Mouse (Mus musculus) adrenal gland, adult 2 months (tissue): ENCODE results near the gene Dach1. TPM values are rescaled to one million over a fixed set of nuclear protein-coding genes. Genes with fewer than 3 reads are reported as not detected.

ENCODE experiments used
- DNase-seq: peaks from one replicate; pipeline ENCODE4 v3.0.0; 2021
- polyA plus RNA-seq: library from polyadenylated mRNA; depleted of rRNA; stranded (reverse); fragments of >200 nt; gene quantifications from 2 replicates; pipeline ENCODE4 v1.2.3, GENCODE M21; 2012
- total RNA-seq, 2 experiments: library from RNA; stranded (reverse); gene quantifications; 2 replicates each; pipeline ENCODE4 v1.2.3; 2021

Dach1 gene
- total and polyA plus RNA-seq, 3 experiments, result 1.7 to 4.8 (median 3.6) TPM

DNA sequence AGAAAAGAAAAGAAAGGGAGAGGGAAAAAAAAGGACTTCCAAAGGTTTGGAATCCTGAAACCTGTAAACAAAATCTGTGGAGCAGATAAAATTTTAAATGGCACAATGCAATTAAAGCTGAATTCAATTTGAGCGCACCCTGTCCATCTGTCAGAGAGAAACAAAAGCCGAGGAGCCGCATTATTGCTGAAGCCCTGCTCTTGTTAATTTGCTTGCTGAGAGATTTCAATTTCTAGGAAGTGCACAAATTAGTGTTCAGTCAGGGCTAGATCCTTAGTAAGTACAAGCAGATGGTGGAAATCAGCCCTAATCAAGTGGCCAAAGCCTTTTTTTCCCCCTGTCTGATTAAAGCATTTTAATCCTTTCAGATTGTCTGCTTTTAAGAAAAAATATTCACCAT, 60.8 kb downstream of the Dach1 start:
- no peak for DNase-seq

DNA sequence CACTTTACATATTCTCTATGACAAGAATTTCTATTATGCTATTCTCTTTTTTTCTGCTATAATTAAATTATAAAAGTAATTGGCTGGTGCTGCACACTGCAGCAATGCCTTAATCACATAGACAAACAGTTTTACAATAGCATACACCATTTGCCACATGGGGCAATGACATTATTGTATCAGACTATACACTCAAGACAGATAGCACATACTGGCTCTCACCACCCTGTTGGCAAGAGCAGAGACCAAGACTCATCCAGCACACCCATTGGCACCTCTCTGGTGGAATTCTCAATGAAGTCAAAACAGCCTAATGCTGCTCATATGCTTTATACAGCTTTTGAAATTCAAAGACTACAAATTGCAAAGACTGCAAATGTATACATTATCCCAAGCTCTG, 63.4 kb downstream of the Dach1 start:
- DNase-seq, result no peak

DNA sequence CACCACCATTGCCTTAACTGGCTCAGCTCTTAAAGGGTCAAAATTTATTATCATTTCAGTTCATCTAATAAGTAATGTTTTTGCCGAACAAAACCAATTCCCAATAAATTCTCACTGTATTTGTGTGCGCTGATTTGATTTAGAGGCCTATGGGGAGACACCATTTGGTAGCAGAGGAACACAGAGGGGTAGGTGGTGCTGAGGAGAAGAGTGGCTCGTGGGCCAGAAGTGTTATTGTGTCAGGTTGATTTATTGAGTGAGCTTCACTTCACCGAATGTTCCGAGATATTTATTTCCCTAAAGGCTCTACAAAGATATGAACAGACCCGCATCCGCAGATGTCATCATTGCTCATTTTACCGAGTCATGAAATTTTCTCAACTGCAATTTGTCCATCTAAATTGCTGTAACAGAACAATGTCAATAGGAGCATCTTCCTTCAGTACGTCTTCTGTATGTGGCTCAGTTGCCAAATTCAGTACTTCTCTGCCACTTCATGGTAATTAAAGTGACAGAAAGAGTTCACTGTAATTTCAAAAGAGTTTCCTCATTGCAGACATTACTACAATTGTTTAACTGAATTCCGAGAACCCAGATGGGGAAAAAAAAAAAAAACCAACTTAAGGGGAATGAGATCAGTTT, 65.1 kb downstream of the Dach1 start:
- no peak for DNase-seq

DNA sequence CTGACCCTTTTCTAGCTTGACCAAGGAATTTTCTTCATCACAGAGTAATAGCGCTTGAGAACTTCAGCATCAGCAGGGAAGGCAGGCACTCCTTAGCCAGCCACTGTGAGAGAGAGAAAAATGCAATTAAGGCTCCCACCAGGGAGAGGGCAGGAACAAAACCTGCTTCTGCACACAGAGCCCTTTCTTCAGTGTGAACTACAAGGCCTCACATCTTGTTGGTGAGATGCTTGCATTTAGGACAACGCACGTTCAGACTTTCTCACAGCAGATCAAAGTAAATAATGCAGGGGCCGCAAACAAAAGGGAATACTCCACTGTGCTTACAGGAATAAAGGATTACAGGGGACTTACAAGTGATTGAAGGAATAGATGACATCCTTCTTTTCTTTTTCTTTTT, 74.3 kb downstream of the Dach1 start:
- DNase-seq, result no peak

DNA sequence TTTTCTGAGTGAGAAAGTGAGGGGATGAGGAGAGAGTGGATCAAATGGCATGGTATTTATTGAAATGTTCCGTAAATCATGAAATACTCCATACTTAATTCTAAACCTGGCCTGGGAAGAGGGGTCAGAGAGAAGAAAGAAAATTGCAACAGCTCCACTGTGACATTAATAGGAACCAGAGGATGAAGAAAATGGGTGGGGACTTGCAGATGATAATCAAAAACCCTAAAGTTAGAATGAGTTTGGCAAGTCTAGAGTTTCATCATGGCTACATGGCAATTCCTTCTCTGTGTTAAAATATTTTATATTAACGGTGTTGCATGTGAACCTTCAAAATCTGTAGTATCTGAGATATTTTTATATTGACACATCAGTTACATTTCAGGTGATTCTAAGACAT, 80.3 kb downstream of the Dach1 start:
- no peak for DNase-seq

DNA sequence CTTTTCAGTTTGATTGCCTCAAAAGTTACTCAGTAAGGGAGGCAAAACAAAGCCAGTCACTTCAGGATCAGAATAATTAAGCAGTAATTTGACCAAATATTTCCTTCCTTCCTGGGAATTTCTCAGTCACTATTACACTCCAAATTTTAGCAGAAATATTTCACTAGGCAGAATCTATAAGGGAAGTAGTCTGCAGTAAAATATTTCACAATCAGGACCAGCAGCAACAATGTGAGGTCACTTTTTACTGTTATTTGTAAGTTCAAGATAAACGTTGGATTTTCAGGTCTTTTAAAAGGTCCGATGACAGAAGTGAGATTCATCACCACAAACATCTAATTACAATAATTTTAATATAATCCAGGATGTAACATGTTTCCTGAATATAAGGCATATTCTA, 82.2 kb downstream of the Dach1 start:
- DNase-seq, result no peak

DNA sequence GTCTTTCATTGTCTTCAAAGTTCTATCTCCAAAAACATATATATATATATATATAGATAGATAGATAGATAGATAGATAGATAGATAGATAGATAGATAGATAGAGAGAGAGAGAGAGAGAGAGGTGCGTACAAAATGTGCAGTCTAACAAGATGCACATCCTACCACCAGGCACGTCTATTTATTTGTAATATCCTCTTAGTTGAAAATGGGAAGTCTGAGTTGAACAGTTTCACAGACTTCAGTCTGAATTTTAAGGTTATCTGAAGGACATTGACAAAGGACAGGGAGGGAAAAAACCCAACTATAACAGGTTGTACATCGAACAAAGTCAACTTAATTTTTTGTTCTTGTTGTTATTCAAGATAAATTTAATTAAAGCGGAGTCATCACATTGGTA, 82.8 kb downstream of the Dach1 start:
- DNase-seq, result no peak

DNA sequence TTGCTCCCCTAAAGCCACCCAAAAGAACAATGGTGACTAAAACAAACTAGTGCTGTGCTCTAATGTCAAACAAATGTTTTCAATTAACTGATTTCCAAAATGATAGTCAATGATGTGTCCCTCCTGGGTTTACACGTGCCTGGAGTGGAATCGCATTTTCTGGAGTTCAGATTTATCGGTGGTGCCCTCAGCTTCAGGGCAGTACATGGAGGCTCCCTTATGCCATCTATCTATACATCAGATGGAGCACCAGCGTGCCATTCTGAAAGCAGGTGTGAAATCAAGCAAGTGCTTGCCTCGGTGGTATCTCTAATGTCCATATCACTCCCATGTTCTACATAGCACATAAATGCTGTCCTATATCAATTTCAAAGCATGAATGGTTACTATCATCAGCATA, 84.4 kb downstream of the Dach1 start:
- no peak for DNase-seq

DNA sequence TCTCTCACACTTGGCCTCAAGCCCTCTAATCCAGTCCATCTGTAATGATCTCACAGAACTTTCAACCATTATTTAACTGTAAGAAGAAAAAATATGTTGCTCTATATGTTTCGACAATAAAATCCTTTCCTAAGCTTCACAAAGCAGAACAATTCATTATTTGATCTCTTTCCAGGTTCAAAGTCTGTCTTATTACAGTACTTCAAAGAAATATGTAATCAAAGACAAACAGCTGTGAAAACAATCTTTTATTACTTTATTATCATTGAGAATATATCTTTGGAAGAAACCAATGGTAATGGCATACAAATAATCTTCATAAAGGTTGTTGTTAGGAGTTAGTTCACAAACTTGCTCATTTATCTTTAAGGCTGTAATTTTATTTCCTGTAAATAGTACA, 84.8 kb downstream of the Dach1 start:
- DNase-seq, result no peak

DNA sequence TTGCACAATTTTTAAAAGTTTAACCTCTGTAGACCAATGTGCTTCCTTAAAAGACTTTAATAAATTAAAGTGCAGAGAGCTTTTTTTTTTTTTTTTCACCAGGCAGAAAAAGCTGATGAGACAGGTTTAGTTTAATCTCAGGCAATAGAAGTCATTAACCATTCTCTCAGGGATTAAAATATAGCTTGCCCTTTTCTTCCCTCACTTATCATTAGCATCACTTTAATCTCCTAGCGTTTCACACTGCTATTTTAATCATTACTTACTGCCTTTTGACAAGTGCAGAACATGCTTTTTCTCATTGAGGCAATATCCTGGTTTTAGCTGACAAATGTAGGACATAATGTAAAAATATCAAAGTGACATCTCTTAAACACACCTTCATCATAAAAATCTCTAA, 86.1 kb downstream of the Dach1 start:
- DNase-seq, result no peak

DNA sequence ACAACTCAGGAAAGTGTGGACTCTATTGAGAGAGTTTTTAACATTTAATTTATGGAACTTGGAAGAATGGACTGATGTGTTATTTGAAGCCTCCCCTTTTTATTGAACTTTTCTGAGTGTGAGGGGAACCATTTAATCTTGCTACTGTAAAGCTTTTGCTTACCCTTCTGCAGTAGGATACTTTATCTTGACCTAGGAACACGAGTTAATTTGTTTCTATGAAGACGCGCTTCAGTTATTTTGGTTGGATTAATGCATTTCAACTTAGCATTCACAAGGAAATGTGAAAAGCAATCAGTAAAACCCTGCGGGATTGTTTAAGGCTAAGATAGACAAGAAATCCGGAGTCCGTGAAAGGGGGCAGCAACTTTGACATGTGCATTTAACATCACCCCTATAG, 89.6 kb downstream of the Dach1 start:
- DNase-seq, result no peak

DNA sequence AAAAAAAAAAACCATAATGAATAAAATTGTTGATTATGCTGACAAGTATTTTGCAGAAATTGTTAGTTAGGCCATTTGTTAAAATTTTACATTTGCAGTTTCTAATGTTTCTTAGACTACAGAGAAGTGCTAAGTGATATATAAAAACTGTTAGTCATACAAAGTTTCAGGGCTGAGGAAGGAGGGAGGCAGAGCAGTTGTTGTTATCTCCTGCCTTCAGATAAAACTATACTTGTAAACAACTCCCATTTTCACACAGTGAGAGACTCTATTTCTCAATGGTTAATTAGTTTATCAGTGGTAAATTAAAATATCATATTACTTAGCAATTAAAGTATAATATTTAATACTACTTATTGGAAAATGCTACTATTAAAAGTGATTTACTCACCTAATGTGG, 91.6 kb downstream of the Dach1 start:
- DNase-seq, result no peak

DNA sequence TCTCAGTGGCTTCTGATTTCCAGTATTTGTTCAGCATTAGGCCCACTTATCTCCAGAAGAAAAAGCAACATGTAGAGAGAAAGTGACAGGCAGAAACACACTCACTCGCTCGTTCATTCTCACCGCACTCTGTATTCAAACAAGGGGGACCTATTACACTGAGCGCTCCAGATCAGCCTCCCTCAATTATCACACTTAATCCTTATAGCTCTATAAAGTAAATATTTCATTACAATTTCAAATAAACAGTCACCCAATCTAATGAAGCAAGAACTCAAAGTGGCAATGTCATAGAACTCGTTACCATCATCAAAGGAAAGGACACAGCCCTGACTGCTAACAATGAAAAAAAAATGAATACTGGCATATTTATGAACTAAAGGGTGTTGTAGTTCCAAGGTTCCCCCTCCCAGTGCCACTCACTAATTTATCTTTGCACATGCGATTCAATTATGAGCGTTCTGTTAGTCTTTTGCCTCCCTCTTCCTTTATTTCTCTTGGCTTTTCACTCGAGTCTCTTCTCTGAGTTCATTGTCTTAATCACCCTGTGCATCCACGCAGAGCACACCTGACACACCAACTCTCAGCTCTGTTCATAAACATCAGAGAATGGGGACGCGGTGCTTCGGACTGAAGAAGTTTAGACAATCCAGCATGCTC, 96.0 kb downstream of the Dach1 start:
- no peak for DNase-seq

DNA sequence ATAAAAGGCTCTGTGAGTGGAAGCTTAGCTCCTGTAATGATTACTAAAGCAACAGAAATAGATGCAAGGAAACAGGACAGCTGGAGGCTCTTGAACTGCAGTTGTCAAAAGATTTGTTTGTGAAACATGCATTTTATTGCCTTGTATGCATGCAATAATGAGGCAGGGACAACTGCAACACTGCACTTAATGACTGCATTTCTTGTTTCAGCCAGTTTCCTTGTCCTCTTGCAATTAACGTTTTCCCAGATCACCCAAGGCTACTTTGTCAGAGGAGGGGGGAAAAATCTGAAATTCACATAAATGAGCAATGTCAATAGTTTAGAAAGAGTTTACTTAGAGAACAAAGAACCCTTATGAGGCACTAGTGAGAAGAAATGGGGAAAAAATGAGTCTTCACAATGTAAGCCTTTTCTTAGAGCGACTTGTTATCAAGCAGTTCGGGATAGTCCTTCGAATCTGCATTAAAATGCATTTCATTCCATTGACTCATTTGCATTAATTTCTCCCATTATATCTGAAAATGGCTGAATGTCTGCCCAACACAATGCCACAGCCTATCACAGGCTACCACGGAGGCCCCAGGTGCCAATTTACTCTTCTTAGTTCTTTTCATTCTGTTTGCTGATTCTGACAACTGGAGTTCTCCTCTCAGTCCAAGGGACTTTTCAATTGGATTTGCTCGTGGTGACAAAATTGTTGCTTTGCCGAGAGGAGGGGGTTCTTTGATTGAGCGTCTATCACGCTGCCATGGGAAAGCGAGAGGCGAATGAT, 96.7 kb downstream of the Dach1 start:
- DNase-seq, result no peak

DNA sequence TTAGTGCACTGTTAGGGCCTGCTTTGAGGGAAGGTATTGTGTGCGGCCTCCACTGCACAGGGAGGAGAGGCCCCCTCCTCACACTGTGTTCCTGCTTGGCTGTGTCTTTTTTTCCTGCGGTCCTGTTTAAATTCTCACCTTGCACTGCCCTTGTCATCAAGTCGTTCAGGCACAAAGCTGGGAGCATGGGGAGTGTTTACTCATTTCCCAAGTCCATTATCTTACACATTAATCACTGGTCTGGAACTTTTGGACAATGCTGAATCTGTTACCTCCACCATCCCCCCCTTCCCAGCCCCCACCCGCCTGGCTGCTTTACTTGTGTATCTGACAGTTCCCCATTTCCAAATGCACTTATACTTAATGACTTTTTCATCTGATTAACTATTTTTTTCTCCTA, 97.7 kb downstream of the Dach1 start:
- no peak for DNase-seq

DNA sequence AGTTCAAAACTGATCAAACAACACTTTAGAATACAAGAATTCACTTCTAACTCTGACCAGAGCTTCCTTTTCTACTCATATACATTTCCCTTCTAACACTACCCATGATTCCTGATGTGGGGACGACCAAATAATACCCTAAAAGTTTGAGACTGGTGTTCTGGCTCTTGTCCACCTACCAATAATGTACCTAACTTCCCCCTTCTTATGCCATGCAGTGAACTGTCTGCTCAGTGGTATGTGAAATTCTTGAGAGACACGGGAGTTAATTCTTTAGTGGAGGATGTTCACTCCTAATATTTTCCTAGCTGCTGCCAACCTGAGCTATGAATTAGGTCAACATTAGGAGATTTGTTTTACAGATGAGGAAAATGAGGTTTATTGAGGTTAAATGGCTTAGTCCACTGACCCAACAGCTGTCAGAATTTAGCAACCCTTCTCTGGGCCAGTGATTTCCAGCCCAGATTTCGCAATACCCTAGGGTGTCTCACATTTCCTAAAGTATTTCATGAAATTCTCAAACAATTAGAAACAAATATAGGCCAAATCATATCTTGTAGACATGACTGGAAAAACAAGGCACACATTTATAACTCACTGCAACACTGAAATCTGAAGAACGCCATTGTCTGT, 102.2 kb downstream of the Dach1 start:
- peak; percentile 35 for DNase-seq

DNA sequence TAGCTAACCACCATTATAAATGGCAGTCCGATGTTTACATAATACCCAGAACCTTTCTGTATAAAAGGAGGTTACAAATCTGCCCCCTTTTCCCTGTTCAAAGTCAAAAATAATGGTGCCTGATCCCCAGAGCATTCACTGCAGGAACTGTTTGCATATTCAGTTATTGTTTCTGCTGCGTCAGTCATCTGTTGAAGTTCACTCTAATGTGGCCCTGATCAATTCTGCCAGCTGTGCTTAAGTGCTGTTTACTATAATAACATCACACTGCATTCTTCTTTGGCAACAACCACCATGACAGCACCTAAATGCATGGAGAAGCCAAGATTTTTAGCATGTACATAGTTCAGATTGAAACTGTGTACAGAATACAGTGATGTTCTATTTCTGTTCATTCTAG, 105.4 kb downstream of the Dach1 start:
- DNase-seq, result no peak

DNA sequence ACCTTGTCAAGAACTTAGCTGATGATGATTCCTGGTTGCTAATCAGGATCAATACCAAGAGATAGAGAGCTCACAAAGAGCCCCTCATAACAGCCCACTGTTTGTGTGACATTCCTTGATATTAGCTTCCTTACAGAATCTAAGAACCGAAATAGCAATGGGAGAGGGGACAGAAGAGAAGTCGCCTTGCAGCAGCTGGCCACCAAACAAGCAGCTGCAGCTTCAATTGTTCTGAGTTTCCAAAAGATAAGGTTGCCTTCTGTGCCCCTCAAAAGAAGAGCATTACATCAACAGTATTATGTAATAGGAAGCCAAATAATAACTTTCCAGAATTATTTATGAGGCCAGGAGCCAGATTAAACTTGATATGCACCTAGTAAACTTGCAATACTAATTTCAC, 120.2 kb downstream of the Dach1 start:
- DNase-seq, result no peak

DNA sequence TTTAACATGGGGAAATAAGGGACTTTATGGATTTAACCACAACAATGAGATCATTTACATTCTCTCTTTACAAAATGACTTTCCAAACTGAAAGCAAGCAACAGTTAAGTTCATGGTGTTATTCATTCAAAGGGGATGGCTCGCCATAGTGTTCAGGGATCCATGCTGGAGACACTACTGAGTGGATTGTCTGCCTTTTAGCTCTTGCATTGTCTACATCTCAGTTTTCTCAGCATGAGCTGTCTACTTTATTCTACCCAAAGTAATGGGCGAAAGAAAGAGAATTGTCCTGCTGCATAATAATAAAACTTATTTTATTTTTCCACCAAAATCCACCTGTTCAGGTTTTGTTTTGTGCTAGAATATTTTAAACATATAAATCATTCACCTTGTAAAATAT, 121.2 kb downstream of the Dach1 start:
- no peak for DNase-seq

DNA sequence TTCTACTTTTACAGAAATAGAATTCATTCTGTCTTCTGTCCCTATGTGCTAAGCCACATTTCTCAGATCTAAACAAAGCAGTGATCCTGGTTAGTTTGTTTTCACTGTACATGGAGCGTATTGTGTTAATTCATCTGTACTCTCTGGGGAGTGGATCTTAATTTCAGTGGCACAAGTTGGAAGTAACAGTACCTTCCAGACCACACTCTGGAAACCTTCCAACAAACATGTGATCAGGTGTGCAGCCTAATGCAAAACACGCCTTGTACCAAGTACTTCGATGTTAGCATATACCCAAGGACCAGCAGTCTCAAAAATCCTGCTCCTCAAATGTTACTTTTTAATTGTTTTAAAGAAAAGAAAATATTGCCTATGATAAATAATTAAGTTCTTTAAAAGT, 121.9 kb downstream of the Dach1 start:
- no peak for DNase-seq

DNA sequence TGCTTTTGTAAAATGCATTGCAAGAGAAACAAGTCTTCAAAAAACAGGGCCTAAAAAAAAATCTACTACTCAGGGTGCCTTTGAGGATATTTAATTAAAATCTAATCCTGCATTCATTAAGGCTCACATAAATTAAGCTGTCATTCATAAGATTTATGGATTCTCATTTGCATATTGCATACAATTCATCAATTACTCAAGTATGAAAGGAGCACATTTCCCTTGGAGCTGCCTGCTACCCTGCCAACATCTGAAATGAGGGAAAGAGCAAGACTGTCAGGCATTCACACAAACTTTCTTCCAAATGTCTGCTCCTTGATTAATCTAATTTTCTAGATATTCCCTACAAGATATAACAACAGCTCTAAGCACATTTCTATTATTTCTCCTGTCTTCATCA, 122.6 kb downstream of the Dach1 start:
- DNase-seq, result no peak

DNA sequence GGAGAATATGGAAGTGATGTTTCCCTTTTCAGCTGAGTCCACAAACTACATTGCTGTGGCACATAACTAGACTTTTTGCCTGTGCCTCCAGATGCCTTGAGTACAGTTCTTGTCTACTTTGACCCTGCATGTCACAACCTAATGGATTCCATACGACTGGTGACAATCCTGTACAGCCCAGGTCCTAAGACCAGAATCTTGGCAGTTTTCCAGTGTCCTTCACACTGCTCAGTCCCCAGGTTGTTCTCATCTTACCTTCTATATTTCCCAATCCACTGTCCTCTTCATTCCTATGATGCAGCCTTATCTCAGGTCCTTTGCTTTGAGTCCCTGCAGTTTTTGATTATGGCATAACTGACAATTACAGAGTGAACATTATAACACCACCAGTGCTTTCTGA, 131.0 kb downstream of the Dach1 start:
- DNase-seq, result no peak

DNA sequence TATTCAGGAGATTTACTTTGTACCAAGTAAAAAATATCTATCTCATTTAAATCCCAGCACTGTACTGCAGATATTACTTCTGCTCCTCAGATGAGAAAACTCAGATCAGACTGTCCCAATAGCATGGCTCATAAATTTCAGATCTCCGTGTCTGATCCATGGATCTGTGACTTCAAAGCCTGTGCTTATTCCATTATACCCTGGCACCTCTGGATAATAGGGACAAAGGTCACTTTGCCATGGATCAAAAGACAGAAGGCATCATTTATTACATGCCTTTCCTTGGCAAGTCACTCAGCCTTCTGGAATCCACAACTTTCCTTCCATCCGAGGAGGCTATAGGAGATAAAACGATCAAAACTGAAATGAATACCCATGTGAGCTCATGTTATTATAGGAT, 132.4 kb downstream of the Dach1 start:
- no peak for DNase-seq
